Mouse (Mus musculus) testis, adult 2 months (tissue): ENCODE measurements around the gene G6pc. TPM values are rescaled to one million over a fixed set of nuclear protein-coding genes. Genes with fewer than 3 reads are reported as not detected.
"Not testable (repeated sequence)": the region's sequence is repeated elsewhere in the genome, so short reads cannot be mapped to it uniquely, and the experiment has no call there.

Experiments
- H3K27ac ChIP-seq: fragments of 200-500 bp; 2 replicates; pipeline ENCODE4 v1.5.1; 2012; ENCODE audit warnings: low read depth, low read length; ENCODE audit not compliant: control insufficient read depth, insufficient read depth
- H3K27me3 ChIP-seq: fragments of 200-500 bp; 2 replicates; pipeline ENCODE4 v1.6.1; 2012; ENCODE audit warnings: mild to moderate bottlenecking, low read length, moderate library complexity; ENCODE audit not compliant: control insufficient read depth, insufficient read depth
- H3K36me3 ChIP-seq: fragments of 200-500 bp; 2 replicates; pipeline ENCODE4 v1.6.1; 2012; ENCODE audit warnings: mild to moderate bottlenecking, low read length; ENCODE audit not compliant: control insufficient read depth, insufficient read depth
- H3K4me1 ChIP-seq: fragments of 200-500 bp; 2 replicates; pipeline ENCODE4 v1.6.1; 2012; ENCODE audit warnings: low read length; ENCODE audit not compliant: control insufficient read depth, insufficient read depth
- H3K4me3 ChIP-seq: fragments of 200-500 bp; 2 replicates; pipeline ENCODE4 v1.5.1; 2012; ENCODE audit warnings: low read depth, mild to moderate bottlenecking, low read length, moderate library complexity, mixed read lengths; ENCODE audit not compliant: control insufficient read depth
- CTCF ChIP-seq: fragments of 200-500 bp; IDR thresholded peaks from 2 replicates; pipeline ENCODE4 v1.5.1; 2012; ENCODE audit warnings: low read depth, mild to moderate bottlenecking, inconsistent platforms, low read length, moderate library complexity; ENCODE audit not compliant: control insufficient read depth, insufficient read depth, insufficient replicate concordance
- POLR2A ChIP-seq: fragments of 200-500 bp; IDR thresholded peaks from 2 replicates; pipeline ENCODE4 v1.6.1; 2012; ENCODE audit warnings: low read depth, mild to moderate bottlenecking, inconsistent platforms, low read length, moderate library complexity; ENCODE audit not compliant: control insufficient read depth
- polyA plus RNA-seq: library from polyadenylated mRNA; depleted of rRNA; stranded (reverse); fragments of >200 nt; gene quantifications from 2 replicates; pipeline ENCODE4 v1.2.3, GENCODE M21; 2012

The G6pc gene
- polyA plus RNA-seq, 1 experiment = not detected

DNA sequence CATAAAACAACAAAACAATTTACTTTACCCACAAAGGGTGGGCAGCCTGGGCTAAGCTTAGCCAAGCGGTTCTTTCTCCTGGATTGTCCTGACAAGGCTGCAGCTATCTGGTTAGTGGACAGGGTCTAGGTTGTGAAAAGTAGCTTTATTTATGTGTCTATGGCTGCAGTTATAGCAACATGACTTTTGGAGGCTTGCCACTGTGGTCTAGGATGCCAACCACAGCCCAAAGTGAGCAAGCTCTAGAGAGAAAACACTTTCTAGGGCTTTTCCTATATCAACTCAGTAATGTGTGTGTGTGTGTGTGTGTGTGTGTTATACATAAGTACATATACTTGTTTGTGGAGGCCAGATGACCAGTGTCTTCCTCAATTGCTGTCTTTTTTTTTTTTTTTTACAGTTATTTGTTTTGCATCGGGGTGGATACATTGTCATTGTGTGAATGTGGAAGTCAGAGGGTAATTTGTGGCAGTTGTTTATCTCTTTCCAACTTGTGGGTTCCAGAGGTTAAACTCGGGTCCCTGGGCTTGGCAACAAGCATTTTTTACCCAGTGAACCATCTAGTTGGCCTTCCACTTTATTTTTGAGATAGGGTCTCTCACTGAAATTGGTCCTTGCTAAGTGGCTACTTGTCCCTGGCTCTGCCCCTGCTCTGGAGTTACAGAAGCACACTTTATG lies 9.7 kb upstream of the G6pc start:
- H3K27ac ChIP-seq = no peak overlapping the region
- TF ChIP-seq POLR2A = no peak
- TF ChIP-seq CTCF = no peak
- no peak overlapping the region for H3K4me3 ChIP-seq
- H3K36me3 ChIP-seq = no peaks in the 10 kb centered on the region
- H3K4me1 ChIP-seq = peaks cover 7% of the 10 kb centered on the region
- H3K27me3 ChIP-seq = no peaks in the 10 kb centered on the region

DNA sequence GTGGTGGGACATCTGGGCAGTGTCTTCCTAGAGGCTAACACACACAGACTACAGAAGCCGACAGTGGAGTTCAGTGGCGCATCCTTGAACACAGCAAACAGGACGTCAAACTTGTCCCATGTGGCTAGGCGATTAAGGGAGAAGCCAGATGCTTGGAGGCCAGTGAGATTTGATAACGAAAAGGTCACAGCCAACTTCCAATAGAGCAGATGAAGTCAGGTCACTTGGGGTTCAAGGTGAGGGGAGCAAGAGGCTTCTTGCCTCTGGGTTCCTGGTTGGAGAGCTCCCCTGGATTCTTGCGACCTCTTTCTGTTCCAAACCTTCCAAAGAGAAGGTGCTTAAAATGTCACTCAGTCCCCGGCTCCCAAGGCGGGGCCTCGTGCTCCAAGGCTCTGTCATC lies 7.6 kb upstream of the G6pc start:
- Histone ChIP-seq H3K36me3 (no peaks in the 10 kb centered on the region), H3K27me3 (no peaks in the 10 kb centered on the region), H3K27ac (no peak overlapping the region), H3K4me1 (peaks cover 2% of the 10 kb centered on the region; the same call in 1 of the 2 replicates), H3K4me3 (no peak overlapping the region)
- TF ChIP-seq POLR2A = no peak
- no peak for TF ChIP-seq CTCF

DNA sequence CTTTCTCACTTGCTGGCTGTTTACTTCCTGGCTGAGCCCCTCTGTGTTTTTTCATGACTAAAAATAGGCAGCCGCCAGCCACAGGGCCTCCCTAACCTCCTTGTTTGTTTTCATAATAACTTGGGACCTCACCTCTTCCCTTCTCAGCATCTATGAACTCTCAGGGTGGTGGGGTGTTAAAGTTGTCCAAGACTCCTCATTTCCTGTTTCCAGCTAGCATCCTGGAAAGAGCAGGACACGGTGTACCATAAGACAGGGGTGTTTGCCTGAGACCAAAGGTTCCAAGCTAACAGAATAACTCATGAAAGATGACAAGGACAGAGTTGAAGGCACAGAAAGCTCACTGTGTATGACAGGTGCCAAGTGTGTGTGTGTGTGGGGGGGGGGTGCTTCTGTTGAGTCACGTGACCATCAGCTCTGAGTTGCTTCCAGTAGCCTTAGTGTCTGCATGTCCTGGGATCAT lies 6.7 kb upstream of the G6pc start:
- H3K4me1 ChIP-seq = peaks cover 2% of the 10 kb centered on the region; the same call in 1 of the 2 replicates
- H3K36me3 ChIP-seq = no peaks in the 10 kb centered on the region
- H3K27me3 ChIP-seq = no peaks in the 10 kb centered on the region
- no peak overlapping the region for H3K4me3 ChIP-seq
- TF ChIP-seq CTCF (no peak), POLR2A (no peak)
- H3K27ac ChIP-seq = no peak overlapping the region

DNA sequence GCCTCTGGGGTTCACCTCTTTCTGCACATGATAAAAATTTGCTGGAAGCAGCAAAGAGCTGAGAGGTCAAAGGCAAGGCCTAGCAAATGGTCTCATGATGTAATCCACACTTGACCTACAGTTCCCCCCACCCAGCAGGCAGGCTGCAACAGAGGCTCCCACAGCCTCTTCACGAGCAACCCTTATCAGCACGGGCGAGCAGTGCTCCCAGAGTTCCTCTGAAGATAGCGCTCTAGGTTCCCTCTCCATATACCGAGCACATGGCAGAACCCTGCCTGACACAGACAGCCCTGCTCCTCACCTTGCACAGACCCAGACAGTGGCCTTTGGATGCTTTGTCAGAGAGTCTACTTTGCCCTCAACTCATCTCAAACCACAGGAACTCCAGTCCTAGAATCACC lies 2.8 kb upstream of the G6pc start:
- no peak for TF ChIP-seq CTCF
- TF ChIP-seq POLR2A = no peak
- H3K27me3 ChIP-seq = no peaks in the 10 kb centered on the region
- H3K27ac ChIP-seq = no peak overlapping the region
- H3K4me3 ChIP-seq = no peak overlapping the region
- H3K36me3 ChIP-seq = no peaks in the 10 kb centered on the region
- H3K4me1 ChIP-seq = peaks cover 2% of the 10 kb centered on the region; the same call in 1 of the 2 replicates

DNA sequence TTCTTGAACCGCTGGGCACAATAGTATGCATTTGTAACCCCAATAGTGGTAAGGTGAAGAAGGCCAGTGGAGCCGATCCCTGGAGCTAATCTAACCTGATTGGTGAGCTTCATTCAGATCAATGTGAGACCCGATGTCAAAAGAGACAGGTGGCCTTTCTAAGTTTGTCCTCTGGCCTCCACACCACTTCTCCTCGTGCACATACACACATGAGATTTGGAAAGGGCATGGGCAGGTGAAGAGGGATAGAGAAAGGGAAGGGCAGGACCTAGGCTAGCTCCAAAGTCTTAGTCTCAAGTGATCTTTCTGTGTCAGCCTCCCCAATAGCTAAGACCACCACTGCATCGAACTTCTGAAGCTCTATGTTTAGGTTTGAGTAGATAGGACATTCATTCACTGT lies 2.8 kb downstream of the G6pc start:
- H3K4me1 ChIP-seq = no peaks in the 10 kb centered on the region
- no peak overlapping the region for H3K4me3 ChIP-seq
- no peak for TF ChIP-seq CTCF
- no peak for TF ChIP-seq POLR2A
- no peak overlapping the region for H3K27ac ChIP-seq
- H3K27me3 ChIP-seq = no peaks in the 10 kb centered on the region
- no peaks in the 10 kb centered on the region for H3K36me3 ChIP-seq

DNA sequence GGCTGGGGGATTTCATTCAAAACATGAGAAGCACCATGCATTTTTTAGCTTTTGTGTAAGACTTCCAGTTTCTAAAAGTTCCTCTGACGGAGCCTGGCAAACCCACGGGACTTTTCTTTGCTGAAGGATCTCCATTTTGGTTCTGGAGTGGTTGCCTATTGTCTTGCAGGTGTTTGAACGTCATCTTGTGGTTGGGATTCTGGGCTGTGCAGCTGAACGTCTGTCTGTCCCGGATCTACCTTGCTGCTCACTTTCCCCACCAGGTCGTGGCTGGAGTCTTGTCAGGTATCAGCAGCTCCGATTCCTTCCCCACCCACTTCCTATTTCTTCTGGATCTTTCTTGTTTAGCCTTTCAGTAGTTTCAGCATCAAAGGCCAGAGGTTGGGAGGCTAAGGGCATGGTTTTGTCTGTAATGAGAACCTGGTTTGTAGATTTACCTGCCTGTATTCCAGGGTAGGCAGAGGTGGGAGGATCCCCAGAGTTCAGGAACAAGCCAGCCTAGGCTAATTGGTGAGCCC lies 7.1 kb downstream of the G6pc start:
- Histone ChIP-seq H3K27me3 (no peaks in the 10 kb centered on the region), H3K36me3 (no peaks in the 10 kb centered on the region), H3K27ac (no peak overlapping the region), H3K4me1 (no peaks in the 10 kb centered on the region), H3K4me3 (no peak overlapping the region)
- TF ChIP-seq CTCF (no peak), POLR2A (no peak)

DNA sequence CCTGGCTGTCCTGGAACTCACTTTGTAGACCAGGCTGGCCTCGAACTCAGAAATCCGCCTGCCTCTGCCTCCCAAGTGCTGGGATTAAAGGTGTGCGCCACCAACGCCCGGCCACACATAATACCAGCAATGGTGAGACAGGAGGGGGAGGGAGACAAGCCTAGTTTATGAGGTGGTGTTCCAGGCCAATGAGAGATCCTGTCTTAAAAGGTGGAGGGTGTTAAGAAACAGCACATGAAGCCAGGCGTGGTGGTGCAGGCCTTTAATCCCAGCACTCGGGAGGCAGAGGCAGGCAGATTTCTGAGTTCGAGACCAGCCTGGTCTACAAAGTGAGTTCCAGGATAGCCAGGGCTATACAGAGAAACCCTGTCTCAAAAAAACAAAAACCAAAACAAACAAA lies 10.8 kb downstream of the G6pc start:
- H3K27me3 ChIP-seq, H3K27ac ChIP-seq, H3K4me1 ChIP-seq, H3K4me3 ChIP-seq, H3K36me3 ChIP-seq: not testable (repeated sequence)

DNA sequence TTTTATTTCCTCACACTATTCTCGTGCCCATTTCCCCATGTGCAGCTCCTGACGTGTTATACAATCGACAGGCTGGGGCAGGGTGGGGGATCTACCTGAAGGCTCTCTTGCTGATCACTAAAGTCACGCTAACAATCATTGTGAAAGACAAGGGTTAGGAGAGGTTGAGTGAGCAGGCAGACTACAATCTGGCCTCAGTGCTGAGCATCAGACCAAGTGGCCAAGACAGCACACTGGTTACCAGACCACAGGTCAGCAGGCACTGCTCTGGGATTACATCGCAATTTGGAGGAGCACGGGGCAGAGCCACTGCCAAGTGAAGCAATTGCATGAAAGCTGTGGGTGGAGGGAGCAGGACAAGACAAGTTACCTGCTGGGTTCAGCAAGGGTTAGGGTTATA lies 11.6 kb downstream of the G6pc start:
- Histone ChIP-seq H3K4me3 (no peak overlapping the region), H3K36me3 (no peaks in the 10 kb centered on the region), H3K27me3 (no peaks in the 10 kb centered on the region), H3K4me1 (no peaks in the 10 kb centered on the region), H3K27ac (no peak overlapping the region)
- TF ChIP-seq CTCF (no peak), POLR2A (no peak)
